Mouse (Mus musculus): ENCODE measurements around the gene A430005L14Rik. TPM values are rescaled to one million over a fixed set of nuclear protein-coding genes. Genes with fewer than 3 reads are reported as not detected.

Gene A430005L14Rik
- polyA plus RNA-seq, 1 experiment: 23.6 TPM

- no peaks in the 10 kb centered on the region for H3K4me1 ChIP-seq (ENCODE audit: control insufficient read depth, insufficient read depth, low read length)
- no peak overlapping the region for H3K4me3 ChIP-seq (ENCODE audit: insufficient read depth, low read length)
- no peak overlapping the region for H3K27ac ChIP-seq (ENCODE audit: insufficient read depth, low read depth, low read length)
- TF ChIP-seq POLR2A (IDR thresholded peaks at IDR 0.05; ENCODE audit: borderline replicate concordance, low read depth, low read length): no peak
- no peak for TF ChIP-seq CTCF (IDR thresholded peaks at IDR 0.05; ENCODE audit: low read depth, low read length)
Observed at GRCm38 (mm10) chr4:153967556-153967955, 10.5 kb downstream of the A430005L14Rik start.

GRCm38 (mm10) chr4:153968063-153968462, 11.0 kb downstream of the A430005L14Rik start:
- TF ChIP-seq POLR2A (IDR thresholded peaks at IDR 0.05; ENCODE audit: borderline replicate concordance, low read depth, low read length) (no peak), CTCF (IDR thresholded peaks at IDR 0.05; ENCODE audit: low read depth, low read length) (no peak)
- no peaks in the 10 kb centered on the region for H3K4me1 ChIP-seq (ENCODE audit: control insufficient read depth, insufficient read depth, low read length)

GRCm38 (mm10) chr4:153974431-153975291, 17.6 kb downstream of the A430005L14Rik start, which contains the start of the genes Dffb and Cep104:
Gene Dffb, minus strand, starts transcription at chr4:153975126.
Gene Cep104, plus strand, starts transcription at chr4:153975194.
- peak within 1 kb of the TSS; percentile 85 for H3K4me3 ChIP-seq (ENCODE audit: insufficient read depth, low read length)
- no peak for TF ChIP-seq CTCF (IDR thresholded peaks at IDR 0.05; ENCODE audit: low read depth, low read length)
- no peak for TF ChIP-seq POLR2A (IDR thresholded peaks at IDR 0.05; ENCODE audit: borderline replicate concordance, low read depth, low read length)
- H3K4me1 ChIP-seq (ENCODE audit: control insufficient read depth, insufficient read depth, low read length): 0 out of 2 replicates have a peak, but pooled peaks cover 2% of the 10 kb centered on the region
- no peak within 1 kb of the TSS for H3K27ac ChIP-seq (ENCODE audit: insufficient read depth, low read depth, low read length)

More at GRCm38 (mm10) chr4:153968063-153968462, 11.0 kb downstream of the A430005L14Rik start:
- Histone ChIP-seq H3K4me3 (ENCODE audit: insufficient read depth, low read length) (no peak overlapping the region), H3K27ac (ENCODE audit: insufficient read depth, low read depth, low read length) (no peak overlapping the region)

- TF ChIP-seq POLR2A (IDR thresholded peaks at IDR 0.05; ENCODE audit: borderline replicate concordance, low read depth, low read length) (no peak), CTCF (IDR thresholded peaks at IDR 0.05; ENCODE audit: low read depth, low read length) (no peak)
- no peak overlapping the region for H3K27ac ChIP-seq (ENCODE audit: insufficient read depth, low read depth, low read length)
- 0 out of 2 replicates have a peak, but pooled peaks cover 2% of the 10 kb centered on the region for H3K4me1 ChIP-seq (ENCODE audit: control insufficient read depth, insufficient read depth, low read length)
Observed at GRCm38 (mm10) chr4:153975292-153975662, 18.2 kb downstream of the A430005L14Rik start.

GRCm38 (mm10) chr4:153975768-153976167, 18.7 kb downstream of the A430005L14Rik start:
- TF ChIP-seq CTCF (IDR thresholded peaks at IDR 0.05; ENCODE audit: low read depth, low read length) (no peak), POLR2A (IDR thresholded peaks at IDR 0.05; ENCODE audit: borderline replicate concordance, low read depth, low read length) (no peak)
- Histone ChIP-seq H3K27ac (ENCODE audit: insufficient read depth, low read depth, low read length) (no peak overlapping the region), H3K4me3 (ENCODE audit: insufficient read depth, low read length) (peak overlapping the region; percentile 85), H3K4me1 (ENCODE audit: control insufficient read depth, insufficient read depth, low read length) (0 out of 2 replicates have a peak, but pooled peaks cover 2% of the 10 kb centered on the region)

More at GRCm38 (mm10) chr4:153975292-153975662, 18.2 kb downstream of the A430005L14Rik start:
- peak overlapping the region; percentile 85 for H3K4me3 ChIP-seq (ENCODE audit: insufficient read depth, low read length)

- no peak overlapping the region for H3K4me3 ChIP-seq (ENCODE audit: insufficient read depth, low read length)
- no peak overlapping the region for H3K27ac ChIP-seq (ENCODE audit: insufficient read depth, low read depth, low read length)
- H3K4me1 ChIP-seq (ENCODE audit: control insufficient read depth, insufficient read depth, low read length): 0 out of 2 replicates have a peak, but pooled peaks cover 2% of the 10 kb centered on the region
- TF ChIP-seq CTCF (IDR thresholded peaks at IDR 0.05; ENCODE audit: low read depth, low read length): no peak
- no peak for TF ChIP-seq POLR2A (IDR thresholded peaks at IDR 0.05; ENCODE audit: borderline replicate concordance, low read depth, low read length)
Observed at GRCm38 (mm10) chr4:153979243-153979642, 22.2 kb downstream of the A430005L14Rik start.

GRCm38 (mm10) chr4:153980470-153980869, 23.4 kb downstream of the A430005L14Rik start:
- TF ChIP-seq POLR2A (IDR thresholded peaks at IDR 0.05; ENCODE audit: borderline replicate concordance, low read depth, low read length): no peak
- no peak for TF ChIP-seq CTCF (IDR thresholded peaks at IDR 0.05; ENCODE audit: low read depth, low read length)
- 0 out of 2 replicates have a peak, but pooled peaks cover 2% of the 10 kb centered on the region for H3K4me1 ChIP-seq (ENCODE audit: control insufficient read depth, insufficient read depth, low read length)
- H3K4me3 ChIP-seq (ENCODE audit: insufficient read depth, low read length): no peak overlapping the region
- no peak overlapping the region for H3K27ac ChIP-seq (ENCODE audit: insufficient read depth, low read depth, low read length)

GRCm38 (mm10) chr4:153992715-153993114, 35.7 kb downstream of the A430005L14Rik start:
- Histone ChIP-seq H3K4me1 (ENCODE audit: control insufficient read depth, insufficient read depth, low read length) (peaks cover 2% of the 10 kb centered on the region; the same call in 1 of the 2 replicates), H3K4me3 (ENCODE audit: insufficient read depth, low read length) (no peak overlapping the region), H3K27ac (ENCODE audit: insufficient read depth, low read depth, low read length) (no peak overlapping the region)
- TF ChIP-seq CTCF (IDR thresholded peaks at IDR 0.05; ENCODE audit: low read depth, low read length) (no peak), POLR2A (IDR thresholded peaks at IDR 0.05; ENCODE audit: borderline replicate concordance, low read depth, low read length) (no peak)

- TF ChIP-seq POLR2A (IDR thresholded peaks at IDR 0.05; ENCODE audit: borderline replicate concordance, low read depth, low read length) (no peak), CTCF (IDR thresholded peaks at IDR 0.05; ENCODE audit: low read depth, low read length) (no peak)
Observed at GRCm38 (mm10) chr4:153993505-153993904, 36.5 kb downstream of the A430005L14Rik start.

GRCm38 (mm10) chr4:154005488-154005887, 48.5 kb downstream of the A430005L14Rik start:
- H3K27ac ChIP-seq (ENCODE audit: insufficient read depth, low read depth, low read length): no peak overlapping the region
- H3K4me3 ChIP-seq (ENCODE audit: insufficient read depth, low read length): no peak overlapping the region
- no peak for TF ChIP-seq CTCF (IDR thresholded peaks at IDR 0.05; ENCODE audit: low read depth, low read length)
- TF ChIP-seq POLR2A (IDR thresholded peaks at IDR 0.05; ENCODE audit: borderline replicate concordance, low read depth, low read length): no peak
- no peaks in the 10 kb centered on the region for H3K4me1 ChIP-seq (ENCODE audit: control insufficient read depth, insufficient read depth, low read length)

More at GRCm38 (mm10) chr4:153993505-153993904, 36.5 kb downstream of the A430005L14Rik start:
- no peak overlapping the region for H3K4me3 ChIP-seq (ENCODE audit: insufficient read depth, low read length)
- H3K4me1 ChIP-seq (ENCODE audit: control insufficient read depth, insufficient read depth, low read length): peaks cover 2% of the 10 kb centered on the region; the same call in 1 of the 2 replicates
- no peak overlapping the region for H3K27ac ChIP-seq (ENCODE audit: insufficient read depth, low read depth, low read length)
